In the genomic region with DNA sequence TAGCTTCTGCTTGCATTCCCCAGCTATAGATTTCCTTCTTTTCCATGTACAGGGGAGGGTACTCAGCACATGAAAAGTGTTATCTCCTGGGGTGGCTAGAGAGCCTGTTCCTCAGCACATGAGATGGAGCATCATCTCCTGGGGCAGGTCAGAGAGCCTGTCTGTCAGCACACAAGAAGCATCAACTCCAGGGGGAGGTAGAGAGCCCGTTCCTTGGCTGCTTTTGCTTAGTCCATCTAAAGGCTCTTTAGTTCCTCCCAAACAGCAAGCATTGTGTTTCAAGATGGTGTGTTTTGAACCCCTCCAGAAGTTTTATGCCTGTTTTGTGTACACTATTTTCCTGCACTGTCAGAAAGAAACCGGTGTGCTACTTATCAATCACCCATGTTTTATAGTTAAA, we compare ENCODE assay signal across 12 mouse cellular contexts. TPM values are rescaled to one million over a fixed set of nuclear protein-coding genes. Genes with fewer than 3 reads are reported as not detected.
DNase-seq lines count a peak whose midpoint lies in the region; ATAC-seq and TF ChIP-seq lines count a peak whose summit lies in the region.
"Had no signal": no experiment of that assay in that cellular context is flagged by ENCODE, and none has a peak within 500 bp of the region (broad histone marks: within the 10 kb centered on the region; RNA-seq: fewer than 3 reads in every experiment).

No protein-coding gene starts in this region.

- H3K9me3 ChIP-seq in hindbrain, postnatal 0 days (ENCODE audit: low read length), result no peaks in the 10 kb centered on the region
- H3K9me3 ChIP-seq in hindbrain, embryonic 13.5 days, result no peaks in the 10 kb centered on the region
- H3K9me3 ChIP-seq: embryonic facial prominence, embryonic 12.5 days; lung, embryonic 15.5 days had no signal

- H3K36me3 ChIP-seq in hindbrain, postnatal 0 days (ENCODE audit: insufficient read depth, low read length), result no peaks in the 10 kb centered on the region
- no peaks in the 10 kb centered on the region for H3K36me3 ChIP-seq in hindbrain, embryonic 13.5 days
- H3K36me3 ChIP-seq: embryonic facial prominence, embryonic 12.5 days; lung, embryonic 15.5 days had no signal

- no peak for DNase-seq in hindbrain, postnatal 0 days (ENCODE audit: low spot score)
- DNase-seq in right cerebral cortex, postnatal 14 days, result peak; percentile 5
- DNase-seq in right cerebral cortex, adult 2 months (ENCODE audit: low spot score in 2 of 2), result no peak
- peak; percentile 19 for DNase-seq in embryo, embryonic 10.5 days (ENCODE audit: low spot score)
- DNase-seq in thymus, postnatal 25 days, result no peak
- no peak for DNase-seq in left cerebral cortex, postnatal 25 days (ENCODE audit: low spot score in 2 of 2)
- DNase-seq: thymus, postnatal 4 days had no signal

- H3K27me3 ChIP-seq in hindbrain, postnatal 0 days (ENCODE audit: insufficient read depth, low read length), result no peaks in the 10 kb centered on the region
- H3K27me3 ChIP-seq in hindbrain, embryonic 13.5 days, result no peaks in the 10 kb centered on the region
- H3K27me3 ChIP-seq: embryonic facial prominence, embryonic 12.5 days; lung, embryonic 15.5 days had no signal

- no peak overlapping the region for H3K27ac ChIP-seq in hindbrain, postnatal 0 days
- H3K27ac ChIP-seq in hindbrain, embryonic 13.5 days, result no peak overlapping the region
- H3K27ac ChIP-seq: embryonic facial prominence, embryonic 12.5 days; lung, embryonic 15.5 days had no signal

- 53% methylated on average over 2 of the region's 2 CpGs for WGBS in hindbrain, postnatal 0 days
- 57% methylated on average over 2 of the region's 2 CpGs for WGBS in hindbrain, embryonic 13.5 days

- intact Hi-C loops in left cerebral cortex, postnatal 25 days (cut with DNase I), result no loop called here

- no peak overlapping the region for H3K9ac ChIP-seq in hindbrain, postnatal 0 days (replicated peaks; ENCODE audit: low read length)
- H3K9ac ChIP-seq in hindbrain, embryonic 13.5 days, result no peak overlapping the region
- H3K9ac ChIP-seq: embryonic facial prominence, embryonic 12.5 days; lung, embryonic 15.5 days had no signal

- ATAC-seq in hindbrain, postnatal 0 days, result no peak
- no peak for ATAC-seq in hindbrain, embryonic 13.5 days (ENCODE audit: low FRiP score)

- H3K4me2 ChIP-seq in hindbrain, postnatal 0 days (ENCODE audit: low read depth, low read length), result no peak overlapping the region
- no peak overlapping the region for H3K4me2 ChIP-seq in hindbrain, embryonic 13.5 days
- H3K4me2 ChIP-seq: embryonic facial prominence, embryonic 12.5 days; lung, embryonic 15.5 days had no signal

- peak; percentile 23 for TF ChIP-seq CTCF in hindbrain, postnatal 0 days (IDR thresholded peaks at IDR 0.05; ENCODE audit: low read depth)

- no peak overlapping the region for H3K4me3 ChIP-seq in hindbrain, postnatal 0 days (ENCODE audit: low read length)
- no peak overlapping the region for H3K4me3 ChIP-seq in hindbrain, embryonic 13.5 days
- H3K4me3 ChIP-seq: embryonic facial prominence, embryonic 12.5 days; lung, embryonic 15.5 days had no signal

- no peaks in the 10 kb centered on the region for H3K4me1 ChIP-seq in hindbrain, postnatal 0 days (ENCODE audit: insufficient read depth, low read length)
- no peaks in the 10 kb centered on the region for H3K4me1 ChIP-seq in hindbrain, embryonic 13.5 days (replicated peaks)
- H3K4me1 ChIP-seq: embryonic facial prominence, embryonic 12.5 days; lung, embryonic 15.5 days had no signal

RNA-seq across cellular contexts. Expression of gene Hyal5, which starts 2.5 kb away (rescaled TPM):
- total RNA-seq in hindbrain, postnatal 0 days (2014; rRNA removed), result not detected in 2 replicates
- not detected in 2 replicates for polyA plus RNA-seq in hindbrain, postnatal 0 days (2015; fragmentation: Nextera tagmentation; extraction: Ambion mirVana)
- polyA plus RNA-seq in hindbrain, embryonic 13.5 days (2015; fragmentation: Nextera tagmentation; extraction: Ambion mirVana), result not detected in 2 replicates
- not detected for total RNA-seq in left cerebral cortex, postnatal 25 days (2021)
- total RNA-seq: layer of hippocampus, adult 18-20 months had no signal
- polyA plus RNA-seq: embryonic facial prominence, embryonic 12.5 days; heart, embryonic 16.5 days had no signal

Comparison
In these comparisons a context has a peak if more than half of its experiments do, and no peak if none do; other contexts are left out.
1. DNase-seq: peak in right cerebral cortex, postnatal 14 days (single experiment) and embryo, embryonic 10.5 days (single experiment); none in hindbrain, postnatal 0 days (single experiment), right cerebral cortex, adult 2 months (0 of 2), thymus, postnatal 25 days (single experiment) and left cerebral cortex, postnatal 25 days (0 of 2).